22 mouse cellular contexts compared by ENCODE assay signal in the genomic region with DNA sequence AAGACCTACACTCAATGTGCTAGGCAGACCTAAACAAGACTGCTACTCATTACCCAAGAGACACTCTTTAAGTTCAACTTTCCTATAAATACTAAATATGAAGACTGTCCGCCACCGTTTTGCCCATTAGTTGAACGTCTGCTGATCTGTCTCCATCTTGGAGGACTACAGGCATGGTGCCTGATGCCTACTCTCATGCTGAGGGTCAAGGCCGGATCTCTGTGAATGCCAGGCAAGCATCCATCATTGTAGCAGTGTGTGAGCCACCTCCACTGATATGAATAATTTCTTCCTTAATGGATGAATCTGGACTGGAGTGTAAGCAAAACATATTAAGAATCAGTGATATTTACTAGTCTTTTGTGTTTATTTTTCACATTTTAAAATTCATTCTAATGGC.
"Had no signal": no experiment of that assay in that cellular context is flagged by ENCODE, and none has a peak within 500 bp of the region (broad histone marks: within the 10 kb centered on the region; RNA-seq: fewer than 3 reads in every experiment).

No protein-coding gene starts in this region.

- ATAC-seq: hindbrain, postnatal 0 days had no signal

- H3K4me3 ChIP-seq: gastrocnemius, adult 2 months; heart, embryonic 10.5 days; heart, embryonic 12.5 days; hindbrain, embryonic 10.5 days; hindbrain, embryonic 12.5 days; kidney, embryonic 15.5 days; limb, embryonic 13.5 days; limb, embryonic 15.5 days; liver, embryonic 13.5 days; liver, embryonic 15.5 days had no signal

- H3K9me3 ChIP-seq: heart, embryonic 10.5 days; heart, embryonic 12.5 days; hindbrain, embryonic 10.5 days; hindbrain, embryonic 12.5 days; kidney, embryonic 15.5 days; limb, embryonic 13.5 days; limb, embryonic 15.5 days; liver, embryonic 13.5 days; liver, embryonic 15.5 days had no signal

- H3K4me1 ChIP-seq: heart, embryonic 10.5 days; heart, embryonic 12.5 days; hindbrain, embryonic 10.5 days; hindbrain, embryonic 12.5 days; kidney, embryonic 15.5 days; limb, embryonic 13.5 days; limb, embryonic 15.5 days; liver, embryonic 15.5 days had no signal

- H3K4me2 ChIP-seq: heart, embryonic 12.5 days; hindbrain, embryonic 12.5 days; hindbrain, embryonic 14.5 days; kidney, embryonic 15.5 days; limb, embryonic 13.5 days; limb, embryonic 15.5 days; liver, embryonic 13.5 days; liver, embryonic 15.5 days had no signal

- H3K27me3 ChIP-seq: heart, embryonic 12.5 days; hindbrain, embryonic 12.5 days; kidney, embryonic 15.5 days; limb, embryonic 13.5 days; limb, embryonic 15.5 days; liver, embryonic 13.5 days; liver, embryonic 15.5 days had no signal

- H3K27ac ChIP-seq: gastrocnemius, adult 2 months; heart, embryonic 10.5 days; hindbrain, embryonic 10.5 days; hindbrain, embryonic 12.5 days; hindbrain, embryonic 14.5 days; hindbrain, postnatal 0 days; kidney, embryonic 15.5 days; kidney, postnatal 0 days; limb, embryonic 13.5 days; limb, embryonic 15.5 days; liver, embryonic 13.5 days; liver, embryonic 15.5 days had no signal

- DNase-seq: gastrocnemius, adult 2 months; gastrocnemius, postnatal 10 days; gastrocnemius, postnatal 25 days; heart, adult 18-20 months; heart, postnatal 10 days; heart, postnatal 4 days; kidney, postnatal 36 days; layer of hippocampus, adult 9-11 months; layer of hippocampus, postnatal 36 days; left cerebral cortex, postnatal 4 days; liver, embryonic 13.5 days had no signal

- H3K9ac ChIP-seq: heart, embryonic 12.5 days; hindbrain, embryonic 12.5 days; hindbrain, embryonic 14.5 days; kidney, embryonic 15.5 days; limb, embryonic 13.5 days; limb, embryonic 15.5 days; liver, embryonic 13.5 days; liver, embryonic 15.5 days had no signal
